Mouse (Mus musculus) stomach, embryonic 15.5 days (tissue): Measurements from ENCODE around the gene Ctla4. TPM values are rescaled to one million over a fixed set of nuclear protein-coding genes. Genes with fewer than 3 reads are reported as not detected.

Experiments
- ATAC-seq: fragments of 200-750 bp; cut with Nextera tagmentation; 2 replicates; pipeline ENCODE4 v1.8.0; 2017; ENCODE audit warnings: low read depth, moderate number of reproducible peaks, moderate TSS enrichment; ENCODE audit not compliant: insufficient read depth, low FRiP score
- H3K27ac ChIP-seq: fragments of 300-500 bp; sonication (generic); 2 replicates; pipeline ENCODE4 v1.5.1; 2015; ENCODE audit warnings: mild to moderate bottlenecking, inconsistent platforms
- H3K27me3 ChIP-seq: fragments of 300-500 bp; sonication (generic); replicated peaks from 2 replicates; pipeline ENCODE4 v1.6.1; 2015; ENCODE audit warnings: inconsistent platforms
- H3K36me3 ChIP-seq: fragments of 300-500 bp; sonication (generic); 2 replicates; pipeline ENCODE4 v1.6.1; 2015; ENCODE audit warnings: inconsistent platforms
- H3K4me1 ChIP-seq: fragments of 300-500 bp; sonication (generic); 2 replicates; pipeline ENCODE4 v1.6.1; 2015; ENCODE audit warnings: inconsistent platforms
- H3K4me2 ChIP-seq: fragments of 300-500 bp; sonication (generic); 2 replicates; pipeline ENCODE4 v1.6.1; 2015; ENCODE audit warnings: mild to moderate bottlenecking, inconsistent platforms
- H3K4me3 ChIP-seq: fragments of 300-500 bp; sonication (generic); replicated peaks from 2 replicates; pipeline ENCODE4 v1.5.1; 2015; ENCODE audit warnings: inconsistent platforms
- H3K9ac ChIP-seq: fragments of 300-500 bp; sonication (generic); 2 replicates; pipeline ENCODE4 v1.6.1; 2015; ENCODE audit warnings: inconsistent platforms
- H3K9me3 ChIP-seq: fragments of 300-500 bp; sonication (generic); 2 replicates; pipeline ENCODE4 v1.6.1; 2016; ENCODE audit warnings: inconsistent platforms
- WGBS: fragments of 180-500 bp; shearing (Covaris S2); methylation state at CpG from one replicate; pipeline ENCODE4 v1.1.7; 2015; 5-methylcytosine and 5-hydroxymethylcytosine counted together
- polyA plus RNA-seq: library from polyadenylated mRNA; unstranded; fragments of >200 nt; fragmentation: Nextera tagmentation; extraction: Ambion mirVana; gene quantifications from 2 replicates; pipeline ENCODE4 v1.2.1, GENCODE M21; 2015

Ctla4 gene
- polyA plus RNA-seq, 1 experiment from 2014 or later = not detected

- WGBS = 72% methylated on average over 6 of the region's 6 CpGs
- no peak for ATAC-seq
- H3K27ac ChIP-seq = no peak overlapping the region
Measured at GRCm38 (mm10) chr1:60936963-60937711, 50.3 kb downstream of the Ctla4 start.

DNA sequence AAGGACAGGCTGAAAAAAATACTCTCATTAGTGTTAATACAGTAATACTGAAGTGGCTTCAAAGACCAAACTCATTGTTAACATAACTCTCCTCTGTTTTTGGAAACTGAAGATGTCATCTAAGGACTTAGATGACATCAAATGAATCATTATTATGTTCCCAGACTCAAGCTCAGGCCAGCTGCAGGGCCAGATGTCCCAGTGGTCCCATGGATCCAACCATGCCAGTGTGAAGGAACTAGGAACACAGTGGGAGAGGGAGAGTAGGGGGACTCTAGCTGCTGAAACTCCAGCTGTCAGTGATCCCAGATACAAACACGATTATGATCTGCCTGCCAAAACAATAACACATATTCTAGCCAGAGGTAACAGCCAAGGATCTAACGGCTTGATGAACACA lies 51.5 kb downstream of the Ctla4 start:
- no peak overlapping the region for H3K4me2 ChIP-seq
- 57% methylated on average over 2 of the region's 2 CpGs for WGBS

More at GRCm38 (mm10) chr1:60936963-60937711, 50.3 kb downstream of the Ctla4 start:
- H3K4me1 ChIP-seq = no peaks in the 10 kb centered on the region
- no peaks in the 10 kb centered on the region for H3K36me3 ChIP-seq
- no peak overlapping the region for H3K9ac ChIP-seq
- no peak overlapping the region for H3K4me3 ChIP-seq
- H3K9me3 ChIP-seq = no peaks in the 10 kb centered on the region
- no peaks in the 10 kb centered on the region for H3K27me3 ChIP-seq
- no peak overlapping the region for H3K4me2 ChIP-seq

DNA sequence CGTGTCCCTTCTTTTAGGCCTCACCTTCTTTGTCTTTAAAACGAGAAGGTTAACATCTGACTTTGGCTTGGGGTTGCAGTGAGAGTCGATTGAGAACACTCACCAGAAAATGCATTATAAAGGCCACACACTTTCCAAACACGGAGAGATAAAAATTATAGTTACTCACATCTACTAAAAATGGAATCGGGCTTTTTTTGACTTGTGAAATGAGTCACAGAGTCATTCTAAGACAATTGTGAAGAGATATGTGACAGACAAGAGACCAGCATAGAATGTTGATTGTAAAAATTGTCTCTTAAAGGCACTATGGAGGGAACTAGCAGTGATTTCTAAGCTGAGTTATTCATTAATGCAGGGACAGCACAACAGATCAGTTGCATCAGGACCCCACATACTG lies 52.2 kb downstream of the Ctla4 start:
- 85% methylated on average over 5 of the region's 5 CpGs for WGBS

More for the DNA sequence above, 51.5 kb downstream of the Ctla4 start:
- no peaks in the 10 kb centered on the region for H3K36me3 ChIP-seq
- no peak overlapping the region for H3K9ac ChIP-seq
- H3K4me1 ChIP-seq = no peaks in the 10 kb centered on the region
- H3K27me3 ChIP-seq = no peaks in the 10 kb centered on the region
- no peak overlapping the region for H3K27ac ChIP-seq
- no peak overlapping the region for H3K4me3 ChIP-seq
- H3K9me3 ChIP-seq = no peaks in the 10 kb centered on the region
- ATAC-seq = no peak

DNA sequence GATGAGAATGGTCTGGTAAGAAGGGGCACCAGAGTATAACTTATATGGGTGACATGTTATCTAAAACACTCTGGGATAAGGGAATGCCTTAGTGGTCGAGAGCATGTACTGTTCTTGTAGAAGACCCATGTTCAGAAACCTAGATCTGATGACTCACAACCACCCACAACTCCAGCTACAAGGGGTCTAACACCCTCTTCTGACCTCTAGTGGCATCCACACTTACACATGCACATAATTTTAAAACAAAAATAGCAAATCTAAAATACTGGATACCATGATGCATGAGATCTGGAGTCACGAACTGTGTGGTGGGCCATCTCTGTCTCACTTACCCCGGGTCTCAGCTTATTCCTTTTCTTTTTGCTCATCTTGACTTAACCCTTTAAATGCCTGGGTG lies 53.2 kb downstream of the Ctla4 start:
- no peaks in the 10 kb centered on the region for H3K4me1 ChIP-seq

More for the DNA sequence above, 52.2 kb downstream of the Ctla4 start:
- H3K4me2 ChIP-seq = no peak overlapping the region
- no peak overlapping the region for H3K4me3 ChIP-seq
- no peaks in the 10 kb centered on the region for H3K4me1 ChIP-seq
- H3K9me3 ChIP-seq = no peaks in the 10 kb centered on the region
- H3K27ac ChIP-seq = no peak overlapping the region
- H3K27me3 ChIP-seq = no peaks in the 10 kb centered on the region
- no peaks in the 10 kb centered on the region for H3K36me3 ChIP-seq
- H3K9ac ChIP-seq = no peak overlapping the region
- ATAC-seq = no peak

GRCm38 (mm10) chr1:60940620-60941019 lies 53.8 kb downstream of the Ctla4 start:
- Histone ChIP-seq H3K9me3 (no peaks in the 10 kb centered on the region), H3K36me3 (no peaks in the 10 kb centered on the region), H3K4me1 (no peaks in the 10 kb centered on the region), H3K27ac (no peak overlapping the region), H3K27me3 (no peaks in the 10 kb centered on the region), H3K9ac (no peak overlapping the region), H3K4me2 (no peak overlapping the region), H3K4me3 (no peak overlapping the region)
- ATAC-seq = no peak
- WGBS = 82% methylated on average over 1 of the region's 1 CpGs

More for the DNA sequence above, 53.2 kb downstream of the Ctla4 start:
- Histone ChIP-seq H3K27ac (no peak overlapping the region), H3K36me3 (no peaks in the 10 kb centered on the region), H3K4me3 (no peak overlapping the region), H3K9ac (no peak overlapping the region), H3K9me3 (no peaks in the 10 kb centered on the region), H3K4me2 (no peak overlapping the region), H3K27me3 (no peaks in the 10 kb centered on the region)
- no peak for ATAC-seq
- 84% methylated on average over 3 of the region's 3 CpGs for WGBS

- Histone ChIP-seq H3K4me1 (no peaks in the 10 kb centered on the region), H3K4me3 (no peak overlapping the region), H3K9me3 (no peaks in the 10 kb centered on the region), H3K27ac (no peak overlapping the region), H3K4me2 (no peak overlapping the region), H3K36me3 (no peaks in the 10 kb centered on the region), H3K9ac (no peak overlapping the region), H3K27me3 (no peaks in the 10 kb centered on the region)
- no peak for ATAC-seq
- 90% methylated on average over 5 of the region's 5 CpGs for WGBS
Measured at GRCm38 (mm10) chr1:60941056-60942048, 54.6 kb downstream of the Ctla4 start.

DNA sequence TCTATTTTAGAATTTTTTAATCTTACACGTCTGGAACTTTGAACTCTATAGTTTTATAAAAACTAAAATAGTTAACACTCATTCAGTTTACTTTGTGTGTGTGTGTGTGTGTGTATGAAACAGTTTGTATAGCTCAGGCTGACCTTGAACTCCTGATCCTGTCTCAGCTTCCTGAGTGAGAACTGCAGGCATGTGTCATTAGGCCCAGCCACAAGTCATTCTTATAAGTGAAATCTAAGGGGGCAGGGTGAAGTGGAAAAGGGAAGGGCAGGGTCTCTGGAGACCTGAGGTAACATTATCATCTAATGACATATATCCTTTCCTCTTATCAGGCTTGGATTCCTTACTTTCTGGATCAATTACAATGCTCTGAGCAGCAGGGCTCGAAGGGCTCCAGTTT lies 56.1 kb downstream of the Ctla4 start:
- 77% methylated on average over 2 of the region's 2 CpGs for whole genome bisulfite sequencing
- H3K9me3 ChIP-seq = no peaks in the 10 kb centered on the region

GRCm38 (mm10) chr1:60945633-60946401 lies 59.0 kb downstream of the Ctla4 start:
- Histone ChIP-seq H3K9me3 (no peaks in the 10 kb centered on the region), H3K4me1 (no peaks in the 10 kb centered on the region), H3K9ac (no peak overlapping the region), H3K27ac (no peak overlapping the region), H3K27me3 (no peaks in the 10 kb centered on the region), H3K4me2 (no peak overlapping the region), H3K4me3 (no peak overlapping the region), H3K36me3 (no peaks in the 10 kb centered on the region)
- 79% methylated on average over 8 of the region's 8 CpGs for WGBS
- ATAC-seq = no peak

More for the DNA sequence above, 56.1 kb downstream of the Ctla4 start:
- Histone ChIP-seq H3K4me2 (no peak overlapping the region), H3K27me3 (no peaks in the 10 kb centered on the region), H3K36me3 (no peaks in the 10 kb centered on the region), H3K9ac (no peak overlapping the region), H3K27ac (no peak overlapping the region), H3K4me1 (no peaks in the 10 kb centered on the region), H3K4me3 (no peak overlapping the region)
- no peak for ATAC-seq

GRCm38 (mm10) chr1:60948112-60948511 lies 61.3 kb downstream of the Ctla4 start:
- ATAC-seq = no peak
- Histone ChIP-seq H3K4me1 (no peaks in the 10 kb centered on the region), H3K36me3 (no peaks in the 10 kb centered on the region), H3K27me3 (no peaks in the 10 kb centered on the region), H3K4me3 (no peak overlapping the region), H3K4me2 (no peak overlapping the region), H3K9me3 (no peaks in the 10 kb centered on the region), H3K9ac (no peak overlapping the region), H3K27ac (no peak overlapping the region)
- WGBS = 69% methylated on average over 6 of the region's 6 CpGs

DNA sequence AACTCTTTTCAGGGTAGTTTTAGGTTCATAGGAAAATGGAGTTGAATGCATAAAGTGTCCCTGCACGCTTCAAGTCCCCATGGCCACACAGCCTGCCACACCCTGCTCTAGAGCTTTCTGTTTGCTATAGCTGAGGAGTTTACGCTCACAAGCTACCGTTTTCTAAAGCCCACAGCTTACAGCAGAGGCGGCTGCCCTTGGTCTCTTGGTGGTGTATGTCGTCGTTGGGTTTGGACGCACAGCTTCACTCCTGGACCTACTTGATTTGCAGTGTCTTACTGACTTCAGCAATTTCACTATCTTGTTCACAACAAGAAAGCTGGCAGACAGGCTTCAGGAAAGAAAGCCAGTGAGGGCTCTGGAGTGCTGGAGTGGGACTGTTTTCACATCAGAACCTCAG lies 66.2 kb downstream of the Ctla4 start:
- Histone ChIP-seq H3K9ac (no peak overlapping the region), H3K4me2 (no peak overlapping the region), H3K27me3 (no peaks in the 10 kb centered on the region), H3K4me3 (no peak overlapping the region), H3K27ac (no peak overlapping the region), H3K9me3 (no peaks in the 10 kb centered on the region), H3K4me1 (no peaks in the 10 kb centered on the region), H3K36me3 (no peaks in the 10 kb centered on the region)
- ATAC-seq = no peak
- 58% methylated on average over 7 of the region's 7 CpGs for WGBS

- ATAC-seq = no peak
- no peaks in the 10 kb centered on the region for H3K4me1 ChIP-seq
- 85% methylated on average over 7 of the region's 7 CpGs for WGBS
- no peak overlapping the region for H3K27ac ChIP-seq
- H3K9me3 ChIP-seq = no peaks in the 10 kb centered on the region
- no peaks in the 10 kb centered on the region for H3K27me3 ChIP-seq
- H3K36me3 ChIP-seq = no peaks in the 10 kb centered on the region
- H3K9ac ChIP-seq = no peak overlapping the region
- H3K4me3 ChIP-seq = no peak overlapping the region
- no peak overlapping the region for H3K4me2 ChIP-seq
Measured at GRCm38 (mm10) chr1:60953686-60954085, 66.9 kb downstream of the Ctla4 start.
